Mouse (Mus musculus) frontal cortex, postnatal 36 days (tissue): Measurements from ENCODE around the gene Zfp760.
"Not testable (repeated sequence)": the region's sequence is repeated elsewhere in the genome, so short reads cannot be mapped to it uniquely, and the experiment has no call there.

Experiments used
- DNase-seq, 2 experiments: peaks; one replicate each; pipeline ENCODE4 v3.0.0; 2022; ENCODE audit warnings: low spot score in 2 of 2

The Zfp760 gene

GRCm38 (mm10) chr17:21707343-21707996 is at the start of gene Zfp760:
Gene Zfp760 (plus strand): TSS chr17:21707741.
- DNase-seq: peak; percentile 74 to 90

GRCm38 (mm10) chr17:21678826-21679225 is 28.7 kb upstream of the Zfp760 start:
- not testable (repeated sequence) for DNase-seq

GRCm38 (mm10) chr17:21679273-21680018 is 28.1 kb upstream of the Zfp760 start:
- DNase-seq: peak; percentile 75 to 87

GRCm38 (mm10) chr17:21680019-21680376 is 27.5 kb upstream of the Zfp760 start:
- not testable (repeated sequence) for DNase-seq

- no peak for DNase-seq
Measured at GRCm38 (mm10) chr17:21691560-21691959, 16.0 kb upstream of the Zfp760 start, which contains the start of gene Gm10226. Gene Gm10226 (plus strand): TSS chr17:21691860.

GRCm38 (mm10) chr17:21693342-21693741 is 14.2 kb upstream of the Zfp760 start:
- DNase-seq: no peak

- no peak for DNase-seq
Measured at GRCm38 (mm10) chr17:21696073-21696472, 11.5 kb upstream of the Zfp760 start.

- DNase-seq: no peak
Measured at GRCm38 (mm10) chr17:21702281-21703240, 5.0 kb upstream of the Zfp760 start.

GRCm38 (mm10) chr17:21703414-21703813 is 4.1 kb upstream of the Zfp760 start:
- DNase-seq: no peak

GRCm38 (mm10) chr17:21708401-21708800 is 860 bp downstream of the Zfp760 start:
- DNase-seq: no peak

GRCm38 (mm10) chr17:21730495-21730894 is 23.0 kb downstream of the Zfp760 start, which contains the start of gene Zfp229:
Gene Zfp229 (plus strand): TSS chr17:21730795.
- DNase-seq: not testable (repeated sequence)

- no peak for DNase-seq
Measured at GRCm38 (mm10) chr17:21733049-21733448, 25.5 kb downstream of the Zfp760 start.

- DNase-seq: peak; percentile 47 to 53
Measured at GRCm38 (mm10) chr17:21733529-21734031, 26.0 kb downstream of the Zfp760 start.

GRCm38 (mm10) chr17:21752791-21753190 is 45.2 kb downstream of the Zfp760 start:
- DNase-seq: no peak

GRCm38 (mm10) chr17:21753342-21754208 is 46.0 kb downstream of the Zfp760 start:
- no peak for DNase-seq

GRCm38 (mm10) chr17:21770336-21770735 is 62.8 kb downstream of the Zfp760 start:
- no peak for DNase-seq
